Mouse (Mus musculus) layer of hippocampus, adult 9-11 months (tissue): ENCODE data around the gene Dock4.

ENCODE experiments used
- DNase-seq: peaks from one replicate; pipeline ENCODE4 v3.0.0; 2022

Gene Dock4

GRCm38 (mm10) chr12:40893741-40894140, 448.0 kb downstream of the Dock4 start:
- no peak for DNase-seq

- no peak for DNase-seq
These were observed 448.9 kb downstream of the Dock4 start for GRCm38 (mm10) chr12:40894695-40895094.
